Mouse (Mus musculus) lung, postnatal 4 days (tissue): ENCODE results near the gene Arhgap27.
"Not testable (repeated sequence)": the region's sequence is repeated elsewhere in the genome, so short reads cannot be mapped to it uniquely, and the experiment has no call there.

Experiments used
- DNase-seq, 2 experiments: peaks; one replicate each; pipeline ENCODE4 v3.0.0; 2021

Gene Arhgap27

GRCm38 (mm10) chr11:103292152-103292889 lies 71.2 kb downstream of the Arhgap27 start:
- peak; percentile 52 to 74 for DNase-seq

GRCm38 (mm10) chr11:103290841-103291240 lies 72.7 kb downstream of the Arhgap27 start:
- not testable (repeated sequence) for DNase-seq

GRCm38 (mm10) chr11:103288291-103288963 lies 75.1 kb downstream of the Arhgap27 start:
- peak in 1 of 2 experiments; percentile 35 for DNase-seq

GRCm38 (mm10) chr11:103286910-103287309 lies 76.6 kb downstream of the Arhgap27 start:
- no peak for DNase-seq

GRCm38 (mm10) chr11:103285951-103286350 lies 77.5 kb downstream of the Arhgap27 start:
- DNase-seq, result peak; percentile 62 to 86

- DNase-seq, result peak; percentile 26 to 71
Measured at GRCm38 (mm10) chr11:103285276-103285675, 78.2 kb downstream of the Arhgap27 start.

GRCm38 (mm10) chr11:103281784-103282183 lies 81.7 kb downstream of the Arhgap27 start:
- peak; percentile 32 to 41 for DNase-seq
